Mouse (Mus musculus): ENCODE measurements around the gene Slc4a4. TPM values are rescaled to one million over a fixed set of nuclear protein-coding genes. Genes with fewer than 3 reads are reported as not detected.

Gene Slc4a4
- polyA plus RNA-seq, 1 experiment from 2014 or later, result 4.8 TPM

GRCm38 (mm10) chr5:89149436-89150040 is 262.9 kb downstream of the Slc4a4 start:
- Histone ChIP-seq H3K27ac (replicated peaks; ENCODE audit: low read depth, low read length) (no peak overlapping the region), H3K36me3 (ENCODE audit: control insufficient read depth, insufficient read depth, low read length) (no peaks in the 10 kb centered on the region), H3K27me3 (ENCODE audit: control insufficient read depth, insufficient read depth, low read length) (no peaks in the 10 kb centered on the region), H3K9ac (replicated peaks; ENCODE audit: low read length) (no peak overlapping the region), H3K4me2 (ENCODE audit: low read length) (no peak overlapping the region), H3K4me3 (replicated peaks; ENCODE audit: low read depth, low read length) (no peak overlapping the region), H3K9me3 (ENCODE audit: control insufficient read depth, low read length) (no peaks in the 10 kb centered on the region), H3K4me1 (ENCODE audit: control insufficient read depth, insufficient read depth, low read length) (no peaks in the 10 kb centered on the region)
- DNase-seq, result no peak
- ATAC-seq (ENCODE audit: low FRiP score, low TSS enrichment), result no peak
- WGBS, result 41% methylated on average over 2 of the region's 2 CpGs

GRCm38 (mm10) chr5:89151076-89151475 is 264.5 kb downstream of the Slc4a4 start:
- DNase-seq (no peak), ATAC-seq (ENCODE audit: low FRiP score, low TSS enrichment) (no peak)
- no peaks in the 10 kb centered on the region for H3K27me3 ChIP-seq (ENCODE audit: control insufficient read depth, insufficient read depth, low read length)
- H3K4me3 ChIP-seq (replicated peaks; ENCODE audit: low read depth, low read length), result no peak overlapping the region
- WGBS, result 84% methylated on average over 3 of the region's 3 CpGs
- no peaks in the 10 kb centered on the region for H3K36me3 ChIP-seq (ENCODE audit: control insufficient read depth, insufficient read depth, low read length)
- no peaks in the 10 kb centered on the region for H3K4me1 ChIP-seq (ENCODE audit: control insufficient read depth, insufficient read depth, low read length)
- H3K27ac ChIP-seq (replicated peaks; ENCODE audit: low read depth, low read length), result no peak overlapping the region
- no peak overlapping the region for H3K9ac ChIP-seq (replicated peaks; ENCODE audit: low read length)
- no peaks in the 10 kb centered on the region for H3K9me3 ChIP-seq (ENCODE audit: control insufficient read depth, low read length)
- H3K4me2 ChIP-seq (ENCODE audit: low read length), result no peak overlapping the region

DNA sequence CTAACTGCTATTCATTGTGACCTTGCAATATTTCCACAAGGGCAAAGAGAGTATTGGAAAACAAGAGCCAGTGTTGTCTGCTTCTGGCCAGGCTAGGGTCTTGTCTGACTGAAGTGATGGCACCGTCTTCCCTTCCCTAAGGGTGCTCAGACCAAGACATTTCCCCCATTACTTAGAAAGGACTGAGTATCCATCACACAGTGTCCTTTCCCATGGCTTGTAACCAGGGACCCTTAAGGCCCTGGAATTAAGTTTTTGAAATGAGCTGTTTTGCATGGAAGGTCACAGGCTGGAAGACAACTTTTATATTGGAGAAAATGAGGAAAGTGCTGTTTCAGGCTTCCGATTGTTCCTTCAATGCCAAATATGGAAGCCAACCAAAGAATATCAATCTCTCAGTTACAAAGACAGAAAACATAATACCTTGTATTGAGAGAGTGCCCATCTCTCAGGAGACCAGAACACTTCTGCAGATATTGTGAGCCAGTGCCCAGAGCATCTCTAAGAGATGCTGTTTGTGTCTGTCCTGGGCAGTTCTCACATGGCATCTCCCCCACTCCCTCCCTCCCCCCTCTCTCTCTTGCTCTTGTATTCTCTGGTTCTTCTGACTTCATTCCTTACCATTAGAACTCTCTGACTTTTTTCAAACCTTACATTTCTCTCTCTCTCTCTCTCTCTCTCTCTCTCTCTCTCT is 284.6 kb downstream of the Slc4a4 start:
- no peak for DNase-seq
- no peak overlapping the region for H3K4me2 ChIP-seq (ENCODE audit: low read length)
- ATAC-seq (ENCODE audit: low FRiP score, low TSS enrichment), result no peak
- H3K4me3 ChIP-seq (replicated peaks; ENCODE audit: low read depth, low read length), result no peak overlapping the region
- H3K9me3 ChIP-seq (ENCODE audit: control insufficient read depth, low read length), result no peaks in the 10 kb centered on the region
- no peaks in the 10 kb centered on the region for H3K36me3 ChIP-seq (ENCODE audit: control insufficient read depth, insufficient read depth, low read length)
- no peaks in the 10 kb centered on the region for H3K4me1 ChIP-seq (ENCODE audit: control insufficient read depth, insufficient read depth, low read length)
- 92% methylated on average over 2 of the region's 2 CpGs for WGBS
- no peaks in the 10 kb centered on the region for H3K27me3 ChIP-seq (ENCODE audit: control insufficient read depth, insufficient read depth, low read length)
- H3K9ac ChIP-seq (replicated peaks; ENCODE audit: low read length), result no peak overlapping the region
- no peak overlapping the region for H3K27ac ChIP-seq (replicated peaks; ENCODE audit: low read depth, low read length)

DNA sequence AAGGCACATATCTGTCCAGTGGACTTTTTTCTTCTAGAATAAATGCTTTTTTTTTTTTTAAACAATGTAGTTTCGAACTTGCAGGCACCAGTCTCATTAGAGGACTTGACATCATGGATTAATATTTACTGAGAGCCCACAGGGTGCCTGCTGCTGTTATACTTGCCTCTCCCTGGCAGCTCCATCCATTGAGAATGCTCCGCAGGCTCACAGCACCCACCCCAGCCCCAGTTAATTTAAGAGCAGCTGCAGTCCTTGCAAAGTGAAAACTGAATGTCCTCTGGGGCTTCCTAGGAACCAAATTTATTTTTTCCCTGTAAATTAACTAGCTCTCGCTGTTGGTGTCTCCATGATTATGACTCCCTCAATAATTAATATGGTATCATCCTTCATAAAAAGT is 303.4 kb downstream of the Slc4a4 start:
- WGBS, result 35% methylated on average over 3 of the region's 3 CpGs
- peak; percentile 53 for DNase-seq
- no peak overlapping the region for H3K9ac ChIP-seq (replicated peaks; ENCODE audit: low read length)
- ATAC-seq (ENCODE audit: low FRiP score, low TSS enrichment), result no peak
- no peaks in the 10 kb centered on the region for H3K27me3 ChIP-seq (ENCODE audit: control insufficient read depth, insufficient read depth, low read length)
- H3K4me3 ChIP-seq (replicated peaks; ENCODE audit: low read depth, low read length), result no peak overlapping the region
- H3K9me3 ChIP-seq (ENCODE audit: control insufficient read depth, low read length), result no peaks in the 10 kb centered on the region
- no peaks in the 10 kb centered on the region for H3K36me3 ChIP-seq (ENCODE audit: control insufficient read depth, insufficient read depth, low read length)
- no peak overlapping the region for H3K27ac ChIP-seq (replicated peaks; ENCODE audit: low read depth, low read length)
- H3K4me1 ChIP-seq (ENCODE audit: control insufficient read depth, insufficient read depth, low read length), result no peaks in the 10 kb centered on the region
- no peak overlapping the region for H3K4me2 ChIP-seq (ENCODE audit: low read length)

- H3K27ac ChIP-seq (replicated peaks; ENCODE audit: low read depth, low read length), result no peak overlapping the region
- no peak overlapping the region for H3K9ac ChIP-seq (replicated peaks; ENCODE audit: low read length)
- 96% methylated on average over 3 of the region's 3 CpGs for WGBS
- no peaks in the 10 kb centered on the region for H3K36me3 ChIP-seq (ENCODE audit: control insufficient read depth, insufficient read depth, low read length)
- H3K4me1 ChIP-seq (ENCODE audit: control insufficient read depth, insufficient read depth, low read length), result no peaks in the 10 kb centered on the region
- no peaks in the 10 kb centered on the region for H3K9me3 ChIP-seq (ENCODE audit: control insufficient read depth, low read length)
- no peak for DNase-seq
- H3K27me3 ChIP-seq (ENCODE audit: control insufficient read depth, insufficient read depth, low read length), result no peaks in the 10 kb centered on the region
- no peak overlapping the region for H3K4me3 ChIP-seq (replicated peaks; ENCODE audit: low read depth, low read length)
- H3K4me2 ChIP-seq (ENCODE audit: low read length), result no peak overlapping the region
- no peak for ATAC-seq (ENCODE audit: low FRiP score, low TSS enrichment)
Observed at GRCm38 (mm10) chr5:89194654-89195053, 308.0 kb downstream of the Slc4a4 start.

DNA sequence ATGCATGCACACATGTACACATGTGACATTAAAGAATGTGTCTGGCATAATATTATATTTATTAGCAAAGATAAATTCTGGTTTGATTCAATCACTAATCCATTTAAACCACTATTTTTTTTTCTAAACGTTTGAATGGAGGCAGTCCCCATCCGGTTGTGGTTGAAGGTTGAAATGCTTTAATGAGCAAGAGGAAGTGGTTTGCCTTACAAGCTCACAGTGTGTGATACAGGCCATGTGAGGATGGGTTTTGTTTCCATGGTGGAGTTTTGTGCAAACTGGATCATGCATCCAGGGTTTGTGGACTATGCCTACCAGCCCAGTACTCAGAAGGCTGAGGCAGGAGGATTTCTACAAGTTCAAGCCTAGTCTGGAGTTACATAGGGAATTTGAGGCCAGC is 311.9 kb downstream of the Slc4a4 start:
- ATAC-seq (ENCODE audit: low FRiP score, low TSS enrichment) (no peak), DNase-seq (no peak)
- Histone ChIP-seq H3K9me3 (ENCODE audit: control insufficient read depth, low read length) (no peaks in the 10 kb centered on the region), H3K4me1 (ENCODE audit: control insufficient read depth, insufficient read depth, low read length) (no peaks in the 10 kb centered on the region), H3K4me2 (ENCODE audit: low read length) (no peak overlapping the region), H3K27ac (replicated peaks; ENCODE audit: low read depth, low read length) (no peak overlapping the region), H3K9ac (replicated peaks; ENCODE audit: low read length) (no peak overlapping the region), H3K36me3 (ENCODE audit: control insufficient read depth, insufficient read depth, low read length) (no peaks in the 10 kb centered on the region), H3K27me3 (ENCODE audit: control insufficient read depth, insufficient read depth, low read length) (no peaks in the 10 kb centered on the region), H3K4me3 (replicated peaks; ENCODE audit: low read depth, low read length) (no peak overlapping the region)
- 84% methylated on average over 2 of the region's 2 CpGs for WGBS

DNA sequence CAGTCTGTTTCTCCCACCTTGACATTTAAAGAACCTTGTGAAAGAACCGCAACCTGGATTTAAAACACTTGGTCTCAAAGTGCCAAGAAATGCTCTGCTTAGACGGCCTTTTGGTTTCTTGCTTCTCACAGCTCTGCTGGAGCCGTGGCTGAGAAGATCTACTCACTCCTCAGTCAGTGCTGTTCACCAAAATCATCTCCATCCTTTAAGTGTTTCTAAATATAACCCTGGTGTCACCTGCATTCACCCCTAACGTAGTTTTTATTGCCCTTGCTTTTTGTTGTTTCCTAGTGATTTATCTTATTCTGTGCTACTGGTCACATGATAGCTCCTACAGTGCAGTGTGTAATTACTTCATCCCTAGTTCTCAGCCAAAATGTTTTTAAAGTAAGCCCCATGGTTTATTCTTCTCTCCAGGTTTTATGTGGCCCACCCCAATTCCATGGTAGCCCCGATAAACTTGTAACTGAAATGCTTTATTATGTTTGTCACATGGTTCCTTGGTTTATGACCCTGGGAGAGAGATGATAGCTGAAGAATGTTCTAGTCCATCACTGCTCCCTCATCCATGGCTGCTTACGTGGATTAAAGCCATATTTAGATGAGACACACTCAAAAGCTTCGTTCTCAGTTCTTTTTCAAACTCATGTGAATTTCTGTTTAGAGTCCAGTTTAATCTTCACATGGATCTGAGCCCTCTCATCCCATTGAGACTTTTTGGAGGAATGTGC is 323.5 kb downstream of the Slc4a4 start:
- H3K9me3 ChIP-seq (ENCODE audit: control insufficient read depth, low read length), result no peaks in the 10 kb centered on the region
- DNase-seq (no peak), ATAC-seq (ENCODE audit: low FRiP score, low TSS enrichment) (no peak)
- H3K4me2 ChIP-seq (ENCODE audit: low read length), result no peak overlapping the region
- no peaks in the 10 kb centered on the region for H3K27me3 ChIP-seq (ENCODE audit: control insufficient read depth, insufficient read depth, low read length)
- no peak overlapping the region for H3K9ac ChIP-seq (replicated peaks; ENCODE audit: low read length)
- H3K4me3 ChIP-seq (replicated peaks; ENCODE audit: low read depth, low read length), result no peak overlapping the region
- no peak overlapping the region for H3K27ac ChIP-seq (replicated peaks; ENCODE audit: low read depth, low read length)
- WGBS, result 88% methylated on average over 7 of the region's 7 CpGs
- H3K36me3 ChIP-seq (ENCODE audit: control insufficient read depth, insufficient read depth, low read length), result no peaks in the 10 kb centered on the region
- no peaks in the 10 kb centered on the region for H3K4me1 ChIP-seq (ENCODE audit: control insufficient read depth, insufficient read depth, low read length)

GRCm38 (mm10) chr5:89211057-89211456 is 324.4 kb downstream of the Slc4a4 start:
- H3K4me3 ChIP-seq (replicated peaks; ENCODE audit: low read depth, low read length), result no peak overlapping the region
- H3K36me3 ChIP-seq (ENCODE audit: control insufficient read depth, insufficient read depth, low read length), result no peaks in the 10 kb centered on the region
- no peaks in the 10 kb centered on the region for H3K9me3 ChIP-seq (ENCODE audit: control insufficient read depth, low read length)
- no peak overlapping the region for H3K9ac ChIP-seq (replicated peaks; ENCODE audit: low read length)
- no peak for ATAC-seq (ENCODE audit: low FRiP score, low TSS enrichment)
- H3K27ac ChIP-seq (replicated peaks; ENCODE audit: low read depth, low read length), result no peak overlapping the region
- no peak overlapping the region for H3K4me2 ChIP-seq (ENCODE audit: low read length)
- H3K4me1 ChIP-seq (ENCODE audit: control insufficient read depth, insufficient read depth, low read length), result no peaks in the 10 kb centered on the region
- H3K27me3 ChIP-seq (ENCODE audit: control insufficient read depth, insufficient read depth, low read length), result no peaks in the 10 kb centered on the region
- no peak for DNase-seq
- 73% methylated on average over 1 of the region's 1 CpGs for WGBS

DNA sequence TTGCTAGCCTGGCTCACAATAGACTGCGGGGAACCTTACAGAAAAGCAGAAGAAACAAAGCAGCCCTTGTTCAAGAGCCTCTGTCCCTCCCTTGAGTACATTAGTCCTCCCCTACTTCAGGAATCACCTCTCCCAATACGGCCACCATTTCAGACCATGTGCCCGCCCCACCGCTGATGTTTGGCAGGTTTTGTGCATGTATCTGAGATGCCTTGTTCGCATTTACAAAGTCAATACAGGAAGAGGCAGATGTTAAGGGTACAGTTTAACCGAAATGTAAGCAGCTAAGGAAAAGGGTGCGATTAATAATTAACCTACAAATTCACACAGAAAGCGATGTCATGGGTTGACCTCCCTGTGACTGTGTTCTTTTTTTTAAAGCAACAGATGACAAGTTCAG is 331.6 kb downstream of the Slc4a4 start:
- no peak overlapping the region for H3K27ac ChIP-seq (replicated peaks; ENCODE audit: low read depth, low read length)
- 91% methylated on average over 8 of the region's 8 CpGs for WGBS

More for the DNA sequence above, 331.6 kb downstream of the Slc4a4 start:
- Histone ChIP-seq H3K4me2 (ENCODE audit: low read length) (no peak overlapping the region), H3K4me1 (ENCODE audit: control insufficient read depth, insufficient read depth, low read length) (no peaks in the 10 kb centered on the region), H3K36me3 (ENCODE audit: control insufficient read depth, insufficient read depth, low read length) (no peaks in the 10 kb centered on the region), H3K9me3 (ENCODE audit: control insufficient read depth, low read length) (no peaks in the 10 kb centered on the region), H3K27me3 (ENCODE audit: control insufficient read depth, insufficient read depth, low read length) (no peaks in the 10 kb centered on the region), H3K9ac (replicated peaks; ENCODE audit: low read length) (no peak overlapping the region), H3K4me3 (replicated peaks; ENCODE audit: low read depth, low read length) (no peak overlapping the region)
- DNase-seq, result no peak
- no peak for ATAC-seq (ENCODE audit: low FRiP score, low TSS enrichment)
